Mouse (Mus musculus) MN1 (cell line): ENCODE results near the gene Sel1l3.

Experiments
- DNase-seq: peaks from one replicate; pipeline ENCODE4 v3.0.0-alpha.2; 2016; ENCODE audit warnings: low spot score

Gene Sel1l3

DNA sequence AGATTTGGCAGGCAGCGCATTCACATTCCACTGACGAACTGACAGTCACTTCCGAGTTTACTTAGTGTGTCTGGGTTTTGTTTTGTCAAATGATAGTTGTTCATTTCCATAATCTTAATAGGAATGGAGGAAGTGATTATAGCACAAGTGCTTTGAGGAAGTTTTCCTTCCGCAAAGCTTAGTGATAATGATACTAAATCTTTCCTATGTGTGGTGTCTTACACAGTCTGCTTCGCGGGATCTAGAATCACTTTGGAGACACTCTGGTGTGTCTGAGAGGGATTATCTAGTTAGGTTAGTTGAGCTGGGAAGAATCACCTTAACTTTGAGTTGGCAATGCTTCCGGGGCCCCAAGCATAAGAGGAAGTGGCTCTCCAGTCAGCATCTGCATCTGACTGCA is 126.3 kb downstream of the Sel1l3 start:
- DNase-seq = no peak

DNA sequence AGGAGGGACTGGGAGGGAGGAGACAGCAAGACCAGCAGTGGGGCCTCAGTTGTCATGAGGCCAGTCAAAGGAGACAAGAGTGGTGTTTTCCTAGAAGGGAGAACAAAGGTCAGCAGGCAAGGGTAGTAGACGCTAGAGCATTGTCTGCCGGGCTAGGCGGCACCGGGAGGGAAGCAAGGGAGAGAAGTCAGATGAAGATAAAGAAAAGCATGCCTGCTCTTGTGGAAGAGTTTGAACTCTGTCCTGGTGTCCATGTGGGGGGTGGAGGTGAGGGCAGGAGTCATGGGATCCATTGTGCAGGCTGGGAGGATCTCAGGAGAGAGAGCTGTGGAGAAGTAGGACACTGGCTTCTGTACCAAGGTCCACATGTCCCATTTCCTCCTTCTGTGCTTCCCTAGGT is 135.3 kb downstream of the Sel1l3 start:
- no peak for DNase-seq

DNA sequence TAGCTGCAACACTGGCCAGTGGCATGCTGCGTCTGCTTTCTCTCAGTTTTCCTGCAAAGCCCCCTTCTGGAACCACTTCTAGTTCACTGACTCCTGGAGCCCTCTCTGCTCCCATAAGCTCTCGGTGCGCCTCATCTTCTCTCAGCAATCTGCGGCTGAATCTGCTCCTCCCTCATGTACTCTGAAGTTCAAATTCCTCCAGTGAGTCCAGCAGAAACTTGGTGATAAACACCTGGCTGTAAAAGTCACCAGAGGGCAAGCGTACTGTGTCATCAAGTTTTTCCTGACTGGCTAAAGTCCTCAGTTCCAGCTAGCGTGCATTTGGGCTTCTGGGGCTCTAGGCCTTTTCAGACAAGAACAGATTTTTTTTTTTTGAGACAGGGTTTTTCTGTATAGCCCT is 139.2 kb downstream of the Sel1l3 start:
- no peak for DNase-seq

GRCm38 (mm10) chr5:53061532-53062130 is 152.1 kb downstream of the Sel1l3 start:
- DNase-seq = no peak
